Mouse (Mus musculus) myocyte (in vitro differentiated cells): ENCODE data around the gene Tesc.

Experiments used
- CEBPB ChIP-seq: IDR thresholded peaks from 2 replicates; pipeline ENCODE4 v1.6.1; 2011; ENCODE audit warnings: mild to moderate bottlenecking, moderate library complexity; ENCODE audit not compliant: poor library complexity, insufficient read depth, severe bottlenecking
- E2F4 ChIP-seq: IDR thresholded peaks from one replicate; pipeline ENCODE4 v1.6.1; 2011; ENCODE audit warnings: mild to moderate bottlenecking, control low read depth, moderate library complexity; ENCODE audit not compliant: insufficient read depth
- MAX ChIP-seq: IDR thresholded peaks from one replicate; pipeline ENCODE4 v1.6.1; 2011; ENCODE audit warnings: low read depth, mild to moderate bottlenecking, control low read depth
- MYOD1 ChIP-seq, 3 experiments: IDR thresholded peaks; one replicate each; pipeline ENCODE4 v1.6.1; 2011; ENCODE audit warnings: control low read depth in 2 of 3, low read depth in 2 of 3, mild to moderate bottlenecking in 2 of 3, moderate library complexity in 1 of 3; ENCODE audit not compliant: insufficient read length in 2 of 3, control insufficient read depth in 1 of 3
- MYOG ChIP-seq, 3 experiments: IDR thresholded peaks; one replicate each; pipeline ENCODE4 v1.6.1; 2011; ENCODE audit warnings: control low read depth in 2 of 3, low read depth in 2 of 3, mild to moderate bottlenecking in 2 of 3; ENCODE audit not compliant: insufficient read length in 2 of 3, control insufficient read depth in 1 of 3, insufficient read depth in 1 of 3
- POLR2A ChIP-seq: IDR thresholded peaks from one replicate; pipeline ENCODE4 v1.6.1; 2011; ENCODE audit warnings: low read depth, mild to moderate bottlenecking, control low read depth, moderate library complexity; ENCODE audit not compliant: insufficient read length
- POLR2AphosphoS2 ChIP-seq: IDR thresholded peaks from one replicate; pipeline ENCODE4 v1.6.1; 2011; ENCODE audit warnings: low read depth, control low read depth; ENCODE audit not compliant: insufficient read length
- REST ChIP-seq: IDR thresholded peaks from one replicate; pipeline ENCODE4 v1.6.1; 2011; ENCODE audit warnings: mild to moderate bottlenecking, control low read depth, moderate library complexity; ENCODE audit not compliant: insufficient read depth, insufficient read length
- SRF ChIP-seq: IDR thresholded peaks from one replicate; pipeline ENCODE4 v1.6.1; 2011; ENCODE audit warnings: low read depth; ENCODE audit not compliant: control insufficient read depth, insufficient read length
- TCF12 ChIP-seq: IDR thresholded peaks from one replicate; pipeline ENCODE4 v1.6.1; 2011; ENCODE audit warnings: mild to moderate bottlenecking, control low read depth; ENCODE audit not compliant: poor library complexity, insufficient read depth, severe bottlenecking
- TCF3 ChIP-seq: IDR thresholded peaks from one replicate; pipeline ENCODE4 v1.6.1; 2011; ENCODE audit warnings: low read depth, control low read depth; ENCODE audit not compliant: insufficient read length
- USF1 ChIP-seq: IDR thresholded peaks from one replicate; pipeline ENCODE4 v1.6.1; 2011; ENCODE audit warnings: low read depth, mild to moderate bottlenecking, control low read depth, moderate library complexity

- TF ChIP-seq POLR2AphosphoS2, result no peak
- peak in 2 of 3 experiments; percentile 49 to 85 for TF ChIP-seq MYOD1 (IDR thresholded peaks at IDR 0.05; ENCODE audit: control insufficient read depth in 1 of 3, insufficient read length in 2 of 3, low read depth in 2 of 3)
- TF ChIP-seq MAX, result no peak
- TF ChIP-seq MYOG (IDR thresholded peaks at IDR 0.05; ENCODE audit: control insufficient read depth in 1 of 3, insufficient read depth in 1 of 3, insufficient read length in 2 of 3, low read depth in 2 of 3), result peak in 1 of 3 experiments; percentile 67
- TF ChIP-seq POLR2A, result peak; percentile 9
- no peak for TF ChIP-seq CEBPB
- TF ChIP-seq TCF12, result no peak
- no peak for TF ChIP-seq USF1
- no peak for TF ChIP-seq SRF
- no peak for TF ChIP-seq REST
- no peak for TF ChIP-seq TCF3
- TF ChIP-seq E2F4, result no peak
Measured at GRCm38 (mm10) chr5:118037798-118038484, 10.4 kb downstream of the Tesc start.
